Mouse (Mus musculus) embryonic facial prominence, embryonic 12.5 days (tissue): ENCODE measurements around the gene Ralgapb. TPM values are rescaled to one million over a fixed set of nuclear protein-coding genes. Genes with fewer than 3 reads are reported as not detected.

ENCODE experiments used
- ATAC-seq: fragments of 200-750 bp; cut with Nextera tagmentation; 2 replicates; pipeline ENCODE4 v1.8.0; 2017; ENCODE audit not compliant: insufficient number of reproducible peaks, insufficient read depth, low FRiP score, low TSS enrichment
- H3K27ac ChIP-seq: fragments of 300-500 bp; sonication (generic); 2 replicates; pipeline ENCODE4 v1.5.1; 2016; ENCODE audit warnings: mild to moderate bottlenecking
- H3K27me3 ChIP-seq: fragments of 300-500 bp; sonication (generic); 2 replicates; pipeline ENCODE4 v1.6.1; 2016; ENCODE audit warnings: mild to moderate bottlenecking, moderate library complexity
- H3K36me3 ChIP-seq: fragments of 300-500 bp; sonication (generic); 2 replicates; pipeline ENCODE4 v1.6.1; 2016; ENCODE audit warnings: mild to moderate bottlenecking
- H3K4me1 ChIP-seq: fragments of 300-500 bp; sonication (generic); 2 replicates; pipeline ENCODE4 v1.6.1; 2016
- H3K4me2 ChIP-seq: fragments of 300-500 bp; sonication (generic); replicated peaks from 2 replicates; pipeline ENCODE4 v1.6.1; 2016; ENCODE audit warnings: mild to moderate bottlenecking, moderate library complexity
- H3K4me3 ChIP-seq: fragments of 300-500 bp; sonication (generic); 2 replicates; pipeline ENCODE4 v1.5.1; 2016; ENCODE audit warnings: mild to moderate bottlenecking
- H3K9ac ChIP-seq: fragments of 300-500 bp; sonication (generic); 2 replicates; pipeline ENCODE4 v1.6.1; 2016; ENCODE audit warnings: mild to moderate bottlenecking, moderate library complexity
- H3K9me3 ChIP-seq: fragments of 300-500 bp; sonication (generic); 2 replicates; pipeline ENCODE4 v1.6.1; 2016; ENCODE audit warnings: mild to moderate bottlenecking, moderate library complexity
- whole genome bisulfite sequencing: fragments of 180-500 bp; shearing (Covaris S2); methylation state at CpG from one replicate; pipeline ENCODE4 v1.1.7; 2016; 5-methylcytosine and 5-hydroxymethylcytosine counted together
- polyA plus RNA-seq: library from polyadenylated mRNA; unstranded; fragments of >200 nt; fragmentation: Nextera tagmentation; extraction: Ambion mirVana; gene quantifications from 2 replicates; pipeline ENCODE4 v1.2.1, GENCODE M21; 2016

The Ralgapb gene
- polyA plus RNA-seq, 1 experiment from 2014 or later: 21.4 TPM

DNA sequence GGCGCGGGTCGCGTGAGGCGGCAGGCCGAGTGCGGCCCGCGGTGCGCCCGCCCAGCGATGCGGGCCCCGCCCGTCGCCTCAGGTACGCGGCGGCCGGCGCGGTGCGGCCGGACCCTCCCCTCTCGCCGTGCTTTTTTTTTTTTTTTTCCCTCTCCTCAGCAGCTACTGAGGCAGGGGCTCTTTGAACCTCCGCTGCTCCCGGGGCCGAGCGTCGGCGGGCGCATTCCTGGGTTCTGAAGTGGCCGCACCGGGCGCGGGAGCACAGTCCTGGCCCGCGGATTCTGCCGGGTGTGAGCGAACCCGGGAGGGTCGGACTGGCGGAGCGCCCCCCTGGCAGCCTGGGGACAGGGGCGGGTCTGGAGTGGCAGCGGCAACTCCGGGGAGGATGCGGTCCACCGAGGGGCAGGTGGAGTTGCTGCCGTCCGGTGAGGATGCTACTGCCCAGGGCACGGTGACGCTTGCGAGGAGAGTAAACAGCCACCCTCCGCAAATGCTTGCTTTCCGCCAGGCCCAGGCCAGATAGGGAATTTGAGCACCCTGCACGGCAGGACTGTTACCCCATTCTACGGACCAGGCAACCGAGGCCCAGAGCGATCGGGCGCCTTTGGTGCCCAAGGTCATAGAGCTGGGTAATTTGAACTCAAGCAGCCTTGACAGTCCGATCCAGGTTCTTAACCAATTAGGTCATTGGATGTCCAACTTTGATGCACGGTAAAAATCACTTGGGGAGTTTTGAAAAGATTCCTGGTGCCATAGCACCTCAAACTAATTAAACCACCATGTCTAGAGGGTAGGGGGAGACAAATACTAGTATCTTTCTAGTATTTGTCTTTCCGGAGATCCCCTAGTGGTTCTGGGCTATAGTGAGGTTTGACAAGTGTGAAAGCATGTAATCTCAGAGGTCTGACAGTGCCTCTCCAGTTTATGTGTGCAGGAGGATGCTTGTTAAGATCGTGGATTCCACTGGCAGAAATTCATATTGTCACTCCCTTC is 670 bp downstream of the Ralgapb start:
- Histone ChIP-seq H3K9ac (peak overlapping the region; percentile 94), H3K36me3 (no peaks in the 10 kb centered on the region), H3K9me3 (no peaks in the 10 kb centered on the region), H3K4me3 (peak overlapping the region; percentile 95), H3K27me3 (no peaks in the 10 kb centered on the region), H3K27ac (peak overlapping the region; percentile 86), H3K4me2 (peak overlapping the region; percentile 94), H3K4me1 (peaks cover 10% of the 10 kb centered on the region)
- ATAC-seq: peak; percentile 50
- 2% methylated on average over 65 of the region's 67 CpGs for WGBS

DNA sequence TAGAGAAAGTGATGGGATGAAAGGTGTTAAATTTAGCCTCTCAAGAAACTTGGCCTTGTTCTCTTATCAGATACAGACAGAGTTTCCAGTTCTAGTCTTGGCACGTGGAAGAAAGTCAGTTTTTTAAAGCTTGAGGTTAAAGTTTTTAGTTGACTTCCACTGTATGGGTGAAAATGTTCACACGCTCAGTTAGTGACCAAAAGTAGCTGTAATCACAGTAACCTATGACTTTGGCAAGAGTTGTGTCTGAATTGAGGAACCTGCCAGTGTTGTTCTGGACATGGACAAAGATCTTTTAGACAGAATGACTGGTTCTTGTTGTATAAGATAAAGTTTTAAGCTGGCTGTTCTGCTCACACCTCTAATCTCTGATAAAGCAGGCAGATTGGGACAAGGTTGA is 3.6 kb downstream of the Ralgapb start:
- no peak overlapping the region for H3K9ac ChIP-seq
- H3K36me3 ChIP-seq: no peaks in the 10 kb centered on the region
- no peak for ATAC-seq
- 82% methylated on average over 2 of the region's 2 CpGs for WGBS
- H3K27me3 ChIP-seq: no peaks in the 10 kb centered on the region
- no peak overlapping the region for H3K27ac ChIP-seq
- no peak overlapping the region for H3K4me2 ChIP-seq
- H3K4me3 ChIP-seq: no peak overlapping the region
- H3K4me1 ChIP-seq: peaks cover 10% of the 10 kb centered on the region
- no peaks in the 10 kb centered on the region for H3K9me3 ChIP-seq

DNA sequence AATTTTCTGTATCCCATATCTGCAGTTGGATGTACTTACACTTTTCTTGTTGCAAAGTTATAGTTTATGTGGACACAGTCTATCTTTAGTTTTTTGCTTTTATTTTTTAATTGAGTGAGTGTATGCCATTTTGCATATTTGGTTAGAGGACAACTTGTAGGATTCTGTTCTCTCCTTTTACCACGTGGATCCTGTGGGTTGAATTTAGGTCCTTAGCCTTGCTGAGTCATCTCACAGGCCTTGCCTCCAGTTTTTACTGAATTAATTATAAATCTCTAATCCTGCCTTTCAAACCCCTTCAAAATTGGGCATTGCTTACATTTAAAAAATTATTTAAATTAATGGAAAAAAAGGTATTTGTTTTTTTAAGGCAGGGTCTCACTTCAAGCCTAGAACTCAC is 6.2 kb downstream of the Ralgapb start:
- Histone ChIP-seq H3K9ac (no peak overlapping the region), H3K27ac (no peak overlapping the region), H3K9me3 (no peaks in the 10 kb centered on the region), H3K27me3 (no peaks in the 10 kb centered on the region), H3K4me1 (peaks cover 5% of the 10 kb centered on the region), H3K4me2 (no peak overlapping the region), H3K36me3 (no peaks in the 10 kb centered on the region), H3K4me3 (no peak overlapping the region)
- 86% methylated on average over 1 of the region's 1 CpGs for WGBS
- no peak for ATAC-seq

DNA sequence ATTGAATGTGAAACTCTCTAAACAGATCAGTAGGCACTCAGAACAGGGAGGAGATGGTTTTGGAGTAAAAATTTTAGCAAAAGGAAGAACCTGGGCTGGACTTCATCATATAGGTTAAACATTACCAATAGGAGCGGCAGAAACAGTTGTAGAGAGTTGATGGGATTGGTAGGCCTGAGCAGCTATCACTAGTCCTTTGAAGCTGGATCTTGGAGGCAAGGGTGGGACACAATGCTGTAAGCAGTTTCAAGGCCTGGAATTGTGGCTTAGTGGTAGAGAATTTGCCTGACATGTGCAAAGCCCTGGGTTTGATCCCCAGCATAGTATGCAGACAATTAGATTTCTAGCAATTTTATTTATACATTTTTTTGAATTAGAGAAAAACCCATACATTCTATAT is 9.0 kb downstream of the Ralgapb start:
- no peaks in the 10 kb centered on the region for H3K9me3 ChIP-seq
- no peaks in the 10 kb centered on the region for H3K4me1 ChIP-seq
- H3K36me3 ChIP-seq: peaks cover 11% of the 10 kb centered on the region; the same call in 1 of the 2 replicates
- no peak overlapping the region for H3K9ac ChIP-seq
- H3K27me3 ChIP-seq: no peaks in the 10 kb centered on the region
- no peak overlapping the region for H3K4me3 ChIP-seq
- no peak overlapping the region for H3K27ac ChIP-seq
- ATAC-seq: no peak
- WGBS: 91% methylated on average over 1 of the region's 1 CpGs
- H3K4me2 ChIP-seq: no peak overlapping the region

DNA sequence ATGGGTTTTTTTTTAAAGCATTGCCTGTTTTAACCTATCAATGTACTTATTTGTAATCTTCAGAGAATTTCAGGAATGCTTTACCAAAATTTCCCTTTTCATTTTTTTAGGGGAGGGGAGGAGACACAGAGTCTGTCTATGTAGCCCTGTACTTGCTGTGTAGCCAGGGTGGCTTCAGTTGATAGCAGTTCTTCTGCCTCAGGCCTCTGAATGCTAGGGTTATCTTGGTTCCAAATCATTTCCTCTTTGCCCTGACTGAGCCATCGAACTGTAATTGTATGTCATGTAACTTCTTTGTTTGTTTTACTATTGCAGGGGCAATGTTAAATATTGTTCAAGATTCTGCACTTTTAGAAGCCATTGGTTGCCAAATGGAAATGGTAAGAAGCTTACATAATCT is 36.2 kb downstream of the Ralgapb start:
- Histone ChIP-seq H3K9me3 (no peaks in the 10 kb centered on the region), H3K4me3 (no peak overlapping the region), H3K4me1 (no peaks in the 10 kb centered on the region), H3K4me2 (no peak overlapping the region), H3K9ac (no peak overlapping the region), H3K36me3 (peaks cover 29% of the 10 kb centered on the region), H3K27ac (no peak overlapping the region), H3K27me3 (no peaks in the 10 kb centered on the region)
- 76% methylated on average over 1 of the region's 1 CpGs for WGBS
- no peak for ATAC-seq

DNA sequence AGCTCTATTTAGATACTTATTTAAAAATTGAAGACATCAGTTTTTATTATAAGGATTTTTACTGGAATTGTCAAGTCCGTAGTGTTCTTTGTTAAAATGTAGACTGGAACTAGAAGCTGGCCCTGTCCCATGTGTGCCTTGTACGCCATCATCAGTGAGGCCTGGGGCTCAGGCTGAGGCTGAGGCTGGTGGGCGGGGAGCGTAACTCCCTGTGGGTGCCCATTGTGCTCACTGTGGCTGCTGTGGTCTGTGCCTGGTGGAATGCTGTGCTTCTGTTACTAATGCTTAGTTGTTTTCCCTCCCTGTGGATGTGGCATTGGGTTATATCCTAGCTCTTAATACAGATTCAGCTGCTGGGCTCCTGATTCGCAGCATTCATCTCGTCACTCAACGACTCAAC is 40.2 kb downstream of the Ralgapb start:
- peaks cover 29% of the 10 kb centered on the region for H3K36me3 ChIP-seq
- no peak overlapping the region for H3K4me2 ChIP-seq
- H3K27me3 ChIP-seq: no peaks in the 10 kb centered on the region
- no peak overlapping the region for H3K4me3 ChIP-seq
- no peaks in the 10 kb centered on the region for H3K4me1 ChIP-seq
- no peak overlapping the region for H3K9ac ChIP-seq
- H3K27ac ChIP-seq: no peak overlapping the region
- WGBS: 90% methylated on average over 7 of the region's 7 CpGs
- H3K9me3 ChIP-seq: no peaks in the 10 kb centered on the region
- ATAC-seq: no peak

DNA sequence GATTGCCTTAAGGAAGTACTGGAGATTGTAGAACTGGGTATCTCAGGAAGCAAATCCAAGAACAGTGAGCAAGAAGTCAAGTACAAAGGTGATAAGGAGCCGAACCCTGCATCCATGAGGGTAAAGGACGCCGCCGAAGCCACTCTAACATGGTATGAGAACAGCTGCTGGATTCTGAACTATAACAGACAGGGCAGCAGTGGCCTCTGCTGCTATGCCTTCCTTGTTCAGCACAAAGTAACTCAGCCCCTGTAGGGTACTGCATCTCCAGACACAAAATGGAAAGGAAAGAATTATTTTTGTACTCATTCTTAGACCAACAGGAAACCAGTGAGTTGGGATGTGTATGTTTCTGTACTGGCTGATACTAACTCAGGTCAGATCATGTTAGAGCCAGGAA is 46.8 kb downstream of the Ralgapb start:
- WGBS: 96% methylated on average over 4 of the region's 4 CpGs
- H3K9me3 ChIP-seq: no peaks in the 10 kb centered on the region
- H3K4me1 ChIP-seq: no peaks in the 10 kb centered on the region
- no peak overlapping the region for H3K27ac ChIP-seq
- H3K4me3 ChIP-seq: no peak overlapping the region
- H3K4me2 ChIP-seq: no peak overlapping the region
- ATAC-seq: no peak
- no peaks in the 10 kb centered on the region for H3K27me3 ChIP-seq
- no peak overlapping the region for H3K9ac ChIP-seq
- H3K36me3 ChIP-seq: peaks cover 48% of the 10 kb centered on the region

DNA sequence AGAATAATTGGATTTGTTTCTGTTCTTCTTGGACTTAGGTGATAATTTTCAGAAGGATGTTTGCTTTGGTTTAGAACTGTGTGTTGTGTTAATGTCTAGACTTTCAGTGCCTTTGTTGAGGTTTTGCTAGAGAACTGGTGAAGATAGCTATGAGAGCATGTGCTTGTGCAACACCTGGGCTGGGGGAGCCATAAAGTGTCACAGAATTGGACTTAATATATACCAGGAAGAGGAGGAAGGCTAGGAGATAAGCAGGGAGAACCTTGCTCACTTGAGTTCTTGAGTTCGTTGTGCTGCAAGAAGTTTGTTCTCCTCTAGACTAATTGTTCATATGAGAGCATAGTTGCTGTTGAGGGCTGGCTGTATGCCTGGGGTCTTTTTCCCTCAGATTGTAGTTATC is 48.0 kb downstream of the Ralgapb start:
- Histone ChIP-seq H3K27ac (no peak overlapping the region), H3K4me1 (no peaks in the 10 kb centered on the region), H3K9ac (no peak overlapping the region), H3K4me3 (no peak overlapping the region), H3K4me2 (no peak overlapping the region), H3K27me3 (no peaks in the 10 kb centered on the region), H3K9me3 (no peaks in the 10 kb centered on the region), H3K36me3 (peaks cover 53% of the 10 kb centered on the region)
- ATAC-seq: no peak
- 96% methylated on average over 1 of the region's 1 CpGs for WGBS

DNA sequence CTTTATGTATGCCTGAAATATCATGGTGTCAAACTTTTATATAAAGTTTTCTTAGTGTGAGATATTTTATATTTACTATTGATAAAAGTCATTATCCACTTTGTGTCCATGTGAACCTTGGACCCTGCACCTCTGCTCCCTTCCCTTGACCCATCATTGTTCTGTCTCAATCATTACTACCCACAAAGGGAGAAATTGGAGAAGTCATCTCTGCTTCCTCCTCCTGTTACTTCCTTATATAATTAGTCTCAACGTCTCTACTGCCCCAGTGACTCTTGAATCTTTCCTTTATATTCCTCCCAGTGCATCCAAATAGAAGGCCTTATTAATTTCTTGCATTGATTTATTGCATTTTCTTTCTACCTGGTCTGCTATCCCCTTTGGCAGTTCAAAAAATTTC is 52.8 kb downstream of the Ralgapb start:
- Histone ChIP-seq H3K9me3 (no peaks in the 10 kb centered on the region), H3K27me3 (no peaks in the 10 kb centered on the region), H3K27ac (no peak overlapping the region), H3K4me3 (no peak overlapping the region), H3K36me3 (peaks cover 65% of the 10 kb centered on the region), H3K4me2 (no peak overlapping the region), H3K4me1 (no peaks in the 10 kb centered on the region), H3K9ac (no peak overlapping the region)
- ATAC-seq: no peak
- WGBS: 53% methylated on average over 1 of the region's 1 CpGs

DNA sequence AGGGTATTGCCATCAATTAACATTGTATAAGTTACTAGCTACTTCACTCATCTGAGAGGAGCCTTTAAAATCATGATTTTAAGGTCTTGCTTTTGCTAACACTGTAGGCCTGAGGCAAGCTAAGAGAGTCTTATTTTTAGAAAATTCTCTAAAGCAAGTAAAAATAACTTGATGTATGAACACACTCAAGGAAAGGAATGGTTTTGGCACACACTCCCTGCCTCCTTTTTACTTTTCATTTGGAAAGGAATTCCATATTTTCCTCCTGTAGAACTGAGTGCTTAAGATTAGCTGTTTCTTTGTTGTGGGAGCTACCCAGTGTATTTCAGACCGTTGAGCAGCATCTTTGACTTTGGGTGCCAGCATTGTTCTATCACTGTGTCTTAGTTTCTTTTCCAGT is 64.5 kb downstream of the Ralgapb start:
- Histone ChIP-seq H3K9me3 (no peaks in the 10 kb centered on the region), H3K4me2 (no peak overlapping the region), H3K27me3 (no peaks in the 10 kb centered on the region), H3K9ac (no peak overlapping the region), H3K4me3 (no peak overlapping the region), H3K36me3 (peaks cover 42% of the 10 kb centered on the region), H3K27ac (no peak overlapping the region), H3K4me1 (no peaks in the 10 kb centered on the region)
- ATAC-seq: no peak
- WGBS: 95% methylated on average over 1 of the region's 1 CpGs

DNA sequence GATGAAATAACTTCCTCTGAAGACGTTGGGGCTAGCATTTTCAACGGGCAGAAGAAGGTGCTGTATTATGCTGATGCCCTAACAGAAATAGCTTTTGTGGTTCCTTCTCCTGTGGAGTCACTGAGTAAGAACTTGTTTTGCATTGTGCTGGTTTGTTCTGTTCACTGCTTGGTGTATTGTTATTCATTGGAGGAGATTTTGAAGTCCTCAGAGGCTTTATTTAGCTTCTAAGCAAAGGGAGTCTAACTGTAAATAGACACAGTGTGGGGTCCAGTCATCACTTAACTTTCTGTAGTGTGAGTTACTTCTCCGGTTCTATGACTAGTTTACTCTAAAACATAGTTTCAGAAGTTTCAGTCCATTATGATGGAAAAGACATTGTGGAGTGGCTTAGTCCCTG is 68.0 kb downstream of the Ralgapb start:
- H3K4me1 ChIP-seq: no peaks in the 10 kb centered on the region
- H3K27me3 ChIP-seq: no peaks in the 10 kb centered on the region
- H3K4me2 ChIP-seq: no peak overlapping the region
- H3K4me3 ChIP-seq: no peak overlapping the region
- H3K9me3 ChIP-seq: no peaks in the 10 kb centered on the region
- H3K27ac ChIP-seq: no peak overlapping the region
- H3K9ac ChIP-seq: no peak overlapping the region
- no peak for ATAC-seq
- H3K36me3 ChIP-seq: peaks cover 60% of the 10 kb centered on the region
- WGBS: 86% methylated on average over 3 of the region's 3 CpGs

DNA sequence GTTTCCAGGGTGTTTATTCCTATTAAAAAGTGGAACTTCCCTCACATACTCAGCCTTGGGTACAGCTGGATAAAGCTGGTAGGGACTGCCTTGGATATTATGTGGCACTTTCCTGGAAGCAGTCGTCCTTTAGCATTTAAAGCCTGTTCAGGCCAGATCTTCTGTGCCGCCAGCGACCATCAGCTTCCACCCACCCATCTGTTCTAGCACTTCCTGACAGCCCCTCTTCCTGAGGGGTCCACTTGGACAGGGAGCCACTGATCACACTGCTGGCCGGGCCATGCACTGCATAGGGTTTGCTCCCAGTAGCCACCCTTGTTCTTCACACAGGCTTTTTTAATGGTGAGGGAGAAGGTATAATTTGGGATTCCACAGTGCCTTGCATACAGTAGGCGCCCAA is 88.8 kb downstream of the Ralgapb start:
- ATAC-seq: no peak
- Histone ChIP-seq H3K27me3 (no peaks in the 10 kb centered on the region), H3K4me3 (no peak overlapping the region), H3K4me1 (no peaks in the 10 kb centered on the region), H3K36me3 (peaks cover 48% of the 10 kb centered on the region), H3K9me3 (no peaks in the 10 kb centered on the region), H3K9ac (no peak overlapping the region), H3K27ac (no peak overlapping the region), H3K4me2 (no peak overlapping the region)
- 84% methylated on average over 5 of the region's 5 CpGs for WGBS
